Mouse (Mus musculus): ENCODE measurements at regions not wholly inside any gene's neighbourhood (a gene's known extent, or its start where the extent isn't known, plus 50 kb on each side); places are given as distances from the start of the nearest gene placed in this dataset.

GRCm38 (mm10) chr12:8107137-8107536 lies 100.8 kb upstream of the Ldah start:
- Histone ChIP-seq H3K9me3 (replicated peaks; ENCODE audit: insufficient read depth, low read length) (no peaks in the 10 kb centered on the region), H3K36me3 (ENCODE audit: control insufficient read depth in 1 of 2, insufficient read depth in 2 of 2, low read length in 2 of 2) (no peaks in the 10 kb centered on the region), H3K4me1 (ENCODE audit: control insufficient read depth in 1 of 2, insufficient read depth in 2 of 2, low read length in 2 of 2) (peaks cover 0 to 2% of the 10 kb centered on the region in 2 experiments; a peak in 1 of 4 replicates), H3K4me3 (ENCODE audit: control insufficient read depth in 1 of 2, insufficient read depth in 1 of 2, low read depth in 2 of 2, low read length in 2 of 2) (no peak overlapping the region), H3K79me2 (ENCODE audit: control insufficient read depth, insufficient read depth, low read length, poor library complexity) (no peaks in the 10 kb centered on the region), H3K9ac (ENCODE audit: control insufficient read depth, low read depth, low read length, poor library complexity, severe bottlenecking) (no peak overlapping the region), H3K27me3 (ENCODE audit: control insufficient read depth in 1 of 2, insufficient read depth in 2 of 2, low read length in 2 of 2) (no peaks in the 10 kb centered on the region; a peak in 1 of 4 replicates), H3K27ac (ENCODE audit: control insufficient read depth, low read depth, low read length) (no peak overlapping the region)
- no peak for TF ChIP-seq SMC3 (IDR thresholded peaks at IDR 0.05; ENCODE audit: low read depth, low read length)
- no peak for TF ChIP-seq POLR2AphosphoS2 (IDR thresholded peaks at IDR 0.05; ENCODE audit: low read length)
- TF ChIP-seq ZKSCAN1 (IDR thresholded peaks at IDR 0.05; ENCODE audit: low read depth, low read length): no peak
- no peak for TF ChIP-seq EP300 (IDR thresholded peaks at IDR 0.05; ENCODE audit: low read depth in 1 of 2, low read length in 2 of 2)
- DNase-seq (ENCODE audit: low read depth, low spot score): no peak

GRCm38 (mm10) chr12:8109203-8109770 lies 98.6 kb upstream of the Ldah start:
- Histone ChIP-seq H3K4me3 (ENCODE audit: control insufficient read depth in 1 of 2, insufficient read depth in 1 of 2, low read depth in 2 of 2, low read length in 2 of 2) (no peak overlapping the region), H3K9ac (ENCODE audit: control insufficient read depth, low read depth, low read length, poor library complexity, severe bottlenecking) (no peak overlapping the region), H3K4me1 (ENCODE audit: control insufficient read depth in 1 of 2, insufficient read depth in 2 of 2, low read length in 2 of 2) (peaks cover 0 to 2% of the 10 kb centered on the region in 2 experiments; a peak in 1 of 4 replicates), H3K27me3 (ENCODE audit: control insufficient read depth in 1 of 2, insufficient read depth in 2 of 2, low read length in 2 of 2) (no peaks in the 10 kb centered on the region; a peak in 1 of 4 replicates), H3K27ac (ENCODE audit: control insufficient read depth, low read depth, low read length) (no peak overlapping the region), H3K36me3 (ENCODE audit: control insufficient read depth in 1 of 2, insufficient read depth in 2 of 2, low read length in 2 of 2) (no peaks in the 10 kb centered on the region), H3K9me3 (replicated peaks; ENCODE audit: insufficient read depth, low read length) (no peaks in the 10 kb centered on the region), H3K79me2 (ENCODE audit: control insufficient read depth, insufficient read depth, low read length, poor library complexity) (no peaks in the 10 kb centered on the region)
- DNase-seq (ENCODE audit: low read depth, low spot score): no peak
- TF ChIP-seq SMC3 (IDR thresholded peaks at IDR 0.05; ENCODE audit: low read depth, low read length) (no peak), RCOR1 (IDR thresholded peaks at IDR 0.05; ENCODE audit: low read depth, low read length) (no peak), MYB (IDR thresholded peaks at IDR 0.05; ENCODE audit: low read depth, low read length) (no peak), MYC (IDR thresholded peaks at IDR 0.05; ENCODE audit: low read depth, low read length) (no peak), KAT2A (conservative IDR thresholded peaks at IDR 0.05; ENCODE audit: low read depth, low read length) (no peak), MAZ (IDR thresholded peaks at IDR 0.05; ENCODE audit: low read depth, low read length) (no peak), NRF1 (IDR thresholded peaks at IDR 0.05; ENCODE audit: insufficient read depth, low read depth, low read length, poor library complexity, severe bottlenecking) (no peak), ZKSCAN1 (IDR thresholded peaks at IDR 0.05; ENCODE audit: low read depth, low read length) (no peak), E2F4 (IDR thresholded peaks at IDR 0.05; ENCODE audit: borderline replicate concordance, low read depth, low read length) (no peak), POLR2AphosphoS2 (IDR thresholded peaks at IDR 0.05; ENCODE audit: low read length) (no peak), GABPA (IDR thresholded peaks at IDR 0.05; ENCODE audit: low read depth, low read length) (no peak), POLR2A (IDR thresholded peaks at IDR 0.05; ENCODE audit: control insufficient read depth in 1 of 2, insufficient read depth in 1 of 2, low read depth in 1 of 2, low read length in 2 of 2, poor library complexity in 1 of 2) (no peak), SIN3A (IDR thresholded peaks at IDR 0.05; ENCODE audit: low read length) (no peak), NELFE (IDR thresholded peaks at IDR 0.05; ENCODE audit: low read depth, low read length) (no peak)

Measured in MEL (cell line).